Mouse (Mus musculus) kidney, adult 2 months (tissue): ENCODE measurements around the gene Pbrm1.
A peak's percentile ranks its signal among the peaks of the same experiment; 100 is the strongest.

Experiments used
- CTCF ChIP-seq: fragments of 200-500 bp; conservative IDR thresholded peaks from 2 replicates; pipeline ENCODE4 v1.5.1; 2011; ENCODE audit warnings: low read depth, mild to moderate bottlenecking, control low read depth, low read length, moderate library complexity, mixed read lengths; ENCODE audit not compliant: insufficient read depth, insufficient read length
- POLR2A ChIP-seq: fragments of 200-500 bp; IDR thresholded peaks from one replicate; pipeline ENCODE4 v1.6.1; 2011; ENCODE audit warnings: low read depth, low read length, control low read depth

- TF ChIP-seq POLR2A (peak; percentile 46), CTCF (no peak)
These were observed at the start of gene Pbrm1, which contains the start of gene Gnl3 for GRCm38 (mm10) chr14:31018860-31019291.
